Mouse (Mus musculus): ENCODE results near the gene Fam129c. TPM values are rescaled to one million over a fixed set of nuclear protein-coding genes. Genes with fewer than 3 reads are reported as not detected.

Fam129c gene
- total RNA-seq, 1 experiment from 2014 or later: 1.0 TPM

GRCm38 (mm10) chr8:71629096-71629697 is 31.7 kb downstream of the Fam129c start:
- ATAC-seq (replicated peaks in 1 of 2; ENCODE audit: insufficient read depth in 1 of 2, low FRiP score in 2 of 2, low TSS enrichment in 1 of 2, low read depth in 1 of 2, poor library complexity in 2 of 2, severe bottlenecking in 2 of 2): peak; percentile 54 to 67

- no peak for ATAC-seq (replicated peaks in 1 of 2; ENCODE audit: insufficient read depth in 1 of 2, low FRiP score in 2 of 2, low TSS enrichment in 1 of 2, low read depth in 1 of 2, poor library complexity in 2 of 2, severe bottlenecking in 2 of 2)
Measured at GRCm38 (mm10) chr8:71629781-71630212, 32.3 kb downstream of the Fam129c start.

- ATAC-seq (replicated peaks in 1 of 2; ENCODE audit: insufficient read depth in 1 of 2, low FRiP score in 2 of 2, low TSS enrichment in 1 of 2, low read depth in 1 of 2, poor library complexity in 2 of 2, severe bottlenecking in 2 of 2): no peak
Measured at GRCm38 (mm10) chr8:71630761-71631160, 33.3 kb downstream of the Fam129c start.

- no peak for ATAC-seq (replicated peaks in 1 of 2; ENCODE audit: insufficient read depth in 1 of 2, low FRiP score in 2 of 2, low TSS enrichment in 1 of 2, low read depth in 1 of 2, poor library complexity in 2 of 2, severe bottlenecking in 2 of 2)
Measured at GRCm38 (mm10) chr8:71631897-71632296, 34.4 kb downstream of the Fam129c start.

GRCm38 (mm10) chr8:71633164-71633563 is 35.7 kb downstream of the Fam129c start:
- peak; percentile 14 to 44; a peak in 2 of 4 replicates for ATAC-seq (replicated peaks in 1 of 2; ENCODE audit: insufficient read depth in 1 of 2, low FRiP score in 2 of 2, low TSS enrichment in 1 of 2, low read depth in 1 of 2, poor library complexity in 2 of 2, severe bottlenecking in 2 of 2)

- ATAC-seq (replicated peaks in 1 of 2; ENCODE audit: insufficient read depth in 1 of 2, low FRiP score in 2 of 2, low TSS enrichment in 1 of 2, low read depth in 1 of 2, poor library complexity in 2 of 2, severe bottlenecking in 2 of 2): peak; percentile 63 to 68; a peak in 3 of 4 replicates
Measured at GRCm38 (mm10) chr8:71633981-71634667, 36.7 kb downstream of the Fam129c start.

- no peak for ATAC-seq (replicated peaks in 1 of 2; ENCODE audit: insufficient read depth in 1 of 2, low FRiP score in 2 of 2, low TSS enrichment in 1 of 2, low read depth in 1 of 2, poor library complexity in 2 of 2, severe bottlenecking in 2 of 2)
Measured at GRCm38 (mm10) chr8:71637149-71638095, 40.0 kb downstream of the Fam129c start.

- no peak for ATAC-seq (replicated peaks in 1 of 2; ENCODE audit: insufficient read depth in 1 of 2, low FRiP score in 2 of 2, low TSS enrichment in 1 of 2, low read depth in 1 of 2, poor library complexity in 2 of 2, severe bottlenecking in 2 of 2)
Measured at GRCm38 (mm10) chr8:71638321-71638720, 40.9 kb downstream of the Fam129c start.

- ATAC-seq (replicated peaks in 1 of 2; ENCODE audit: insufficient read depth in 1 of 2, low FRiP score in 2 of 2, low TSS enrichment in 1 of 2, low read depth in 1 of 2, poor library complexity in 2 of 2, severe bottlenecking in 2 of 2): no peak
Measured at GRCm38 (mm10) chr8:71639318-71639717, 41.9 kb downstream of the Fam129c start.

- ATAC-seq (replicated peaks in 1 of 2; ENCODE audit: insufficient read depth in 1 of 2, low FRiP score in 2 of 2, low TSS enrichment in 1 of 2, low read depth in 1 of 2, poor library complexity in 2 of 2, severe bottlenecking in 2 of 2): no peak
Measured at GRCm38 (mm10) chr8:71645510-71645909, 48.1 kb downstream of the Fam129c start.

GRCm38 (mm10) chr8:71654600-71654999 is 57.2 kb downstream of the Fam129c start:
- ATAC-seq (replicated peaks in 1 of 2; ENCODE audit: insufficient read depth in 1 of 2, low FRiP score in 2 of 2, low TSS enrichment in 1 of 2, low read depth in 1 of 2, poor library complexity in 2 of 2, severe bottlenecking in 2 of 2): peak; percentile 66 to 71

Other genes starting within 250 kb of the Fam129c start
- 178 and 190 TPM in 2 replicates for gene Use1, start 230.8 kb upstream of the Fam129c start, total RNA-seq (2017)
- gene Ocel1, start 226.3 kb upstream of the Fam129c start, total RNA-seq (2017): 14.6 and 16.5 TPM in 2 replicates
- gene Nr2f6, start 215.7 kb upstream of the Fam129c start, total RNA-seq (2017): 1.7 and 15.0 TPM in 2 replicates
- not detected in 2 replicates for gene Ushbp1, start 201.8 kb upstream of the Fam129c start, total RNA-seq (2017)
- 71.4 and 85.8 TPM in 2 replicates for gene Babam1, start 200.8 kb upstream of the Fam129c start, total RNA-seq (2017)
- 7.1 and 14.8 TPM in 2 replicates for gene Ankle1, start 191.6 kb upstream of the Fam129c start, total RNA-seq (2017)
- 19.8 and 20.7 TPM in 2 replicates for gene Abhd8, start 134.0 kb upstream of the Fam129c start, total RNA-seq (2017)
- gene Mrpl34, start 132.7 kb upstream of the Fam129c start, total RNA-seq (2017): 35.8 and 61.7 TPM in 2 replicates
- 15.8 and 18.9 TPM in 2 replicates for gene Dda1, start 128.4 kb upstream of the Fam129c start, total RNA-seq (2017)
- 6.7 and 9.2 TPM in 2 replicates for gene Ano8, start 111.7 kb upstream of the Fam129c start, total RNA-seq (2017)
- 8.8 and 14.1 TPM in 2 replicates for gene Gtpbp3, start 109.5 kb upstream of the Fam129c start, total RNA-seq (2017)
- 0.38 TPM in 1 of 2 replicates, not detected in the other for gene Plvap, start 85.9 kb upstream of the Fam129c start, total RNA-seq (2017)
- not detected in 2 replicates for gene Ccdc194, start 71.9 kb upstream of the Fam129c start, total RNA-seq (2017)
- 65.1 and 74.2 TPM in 2 replicates for gene Bst2, start 60.2 kb upstream of the Fam129c start, total RNA-seq (2017)
- gene Mvb12a, start 54.7 kb upstream of the Fam129c start, total RNA-seq (2017): 37.2 and 60.0 TPM in 2 replicates
- gene Tmem221, start 38.8 kb upstream of the Fam129c start, total RNA-seq (2017): 0.38 TPM in 1 of 2 replicates, not detected in the other
- 0.40 and 0.50 TPM in 2 replicates for gene Nxnl1, start 31.0 kb upstream of the Fam129c start, total RNA-seq (2017)
- 13.3 and 16.6 TPM in 2 replicates for gene Slc27a1, start 28.8 kb upstream of the Fam129c start, total RNA-seq (2017)
- gene Pgls, start 5.5 kb upstream of the Fam129c start, total RNA-seq (2017): 51.4 and 93.2 TPM in 2 replicates
- 53.6 and 78.4 TPM in 2 replicates for gene Colgalt1, start 13.3 kb downstream of the Fam129c start, total RNA-seq (2017)
- 2.6 and 3.6 TPM in 2 replicates for gene Unc13a, start 74.1 kb downstream of the Fam129c start, total RNA-seq (2017)
- gene Jak3, start 78.6 kb downstream of the Fam129c start, total RNA-seq (2017): 32.8 and 34.1 TPM in 2 replicates
- 6.2 and 8.9 TPM in 2 replicates for gene Insl3, start 91.6 kb downstream of the Fam129c start, total RNA-seq (2017)
- 1.3 TPM in 2 replicates for gene B3gnt3, start 104.1 kb downstream of the Fam129c start, total RNA-seq (2017)
- 90.7 and 99.4 TPM in 2 replicates for gene Fcho1, start 128.1 kb downstream of the Fam129c start, total RNA-seq (2017)